Comparison of ENCODE assay signal across 19 mouse cellular contexts in genomic region chr12:12490173-12490572, GRCm38 (mm10).
"Had no signal": no experiment of that assay in that cellular context is flagged by ENCODE, and none has a peak within 500 bp of the region (broad histone marks: within the 10 kb centered on the region; RNA-seq: fewer than 3 reads in every experiment).

No protein-coding gene starts in this region.

- H3K36me3 ChIP-seq: midbrain, embryonic 10.5 days; midbrain, embryonic 12.5 days; neural tube, embryonic 13.5 days; neural tube, embryonic 15.5 days had no signal

- H3K9me3 ChIP-seq: midbrain, embryonic 10.5 days; midbrain, embryonic 12.5 days; neural tube, embryonic 13.5 days; neural tube, embryonic 15.5 days had no signal

- H3K27ac ChIP-seq: midbrain, embryonic 10.5 days; midbrain, embryonic 12.5 days; neural tube, embryonic 13.5 days; neural tube, embryonic 15.5 days had no signal

- H3K4me2 ChIP-seq: lung, embryonic 14.5 days; midbrain, embryonic 12.5 days; neural tube, embryonic 13.5 days; neural tube, embryonic 15.5 days had no signal

- DNase-seq: lung, adult 18-20 months; lung, embryonic 14.5 days; lung, postnatal 10 days; lung, postnatal 4 days; midbrain, embryonic 14.5 days; retina, postnatal 1 day; right cerebral cortex, adult 18-20 months; right cerebral cortex, postnatal 25 days; right cerebral cortex, postnatal 4 days; spleen, adult 18-20 months; thymus, adult 2 months; thymus, postnatal 25 days; thymus, postnatal 4 days had no signal

- H3K27me3 ChIP-seq: midbrain, embryonic 12.5 days; neural tube, embryonic 13.5 days; neural tube, embryonic 15.5 days had no signal

- H3K4me1 ChIP-seq: midbrain, embryonic 10.5 days; midbrain, embryonic 12.5 days; neural tube, embryonic 13.5 days; neural tube, embryonic 15.5 days had no signal

- ATAC-seq: midbrain, embryonic 16.5 days had no signal

- H3K9ac ChIP-seq: lung, embryonic 14.5 days; midbrain, embryonic 12.5 days; neural tube, embryonic 13.5 days; neural tube, embryonic 15.5 days had no signal

- H3K4me3 ChIP-seq: midbrain, embryonic 10.5 days; midbrain, embryonic 12.5 days; myocyte; neural tube, embryonic 13.5 days; neural tube, embryonic 15.5 days had no signal
